Mouse (Mus musculus) fat pad, adult 2 months (tissue): Measurements from ENCODE around the gene Zpr1.

Experiments
- DNase-seq: peaks from one replicate; pipeline ENCODE4 v3.0.0-alpha.2; 2011; ENCODE audit warnings: low read depth, low spot score; ENCODE audit errors: extremely low read depth

The Zpr1 gene

GRCm38 (mm10) chr9:46272677-46273454, at the start of gene Zpr1:
Zpr1 (plus strand) TSS chr9:46273064.
- DNase-seq = peak; percentile 37

GRCm38 (mm10) chr9:46223090-46223489, 49.8 kb upstream of the Zpr1 start:
- DNase-seq = no peak

GRCm38 (mm10) chr9:46224101-46224500, 48.8 kb upstream of the Zpr1 start:
- no peak for DNase-seq

GRCm38 (mm10) chr9:46224945-46225660, 47.8 kb upstream of the Zpr1 start:
- DNase-seq = no peak

- no peak for DNase-seq
Observed at GRCm38 (mm10) chr9:46227064-46227614, 45.7 kb upstream of the Zpr1 start.

GRCm38 (mm10) chr9:46228491-46228890, 44.4 kb upstream of the Zpr1 start, which contains the start of gene Apoa1:
Apoa1 (plus strand) TSS chr9:46228580.
- no peak for DNase-seq

GRCm38 (mm10) chr9:46229573-46230449, 43.1 kb upstream of the Zpr1 start:
- no peak for DNase-seq

GRCm38 (mm10) chr9:46230450-46230975, 42.4 kb upstream of the Zpr1 start:
- DNase-seq = no peak

- DNase-seq = no peak
Observed at GRCm38 (mm10) chr9:46235196-46235595, 37.7 kb upstream of the Zpr1 start.

GRCm38 (mm10) chr9:46235596-46235648, 37.4 kb upstream of the Zpr1 start, which contains the start of gene Apoc3:
Apoc3 (minus strand) TSS chr9:46235636.
- no peak for DNase-seq

- no peak for DNase-seq
Observed at GRCm38 (mm10) chr9:46235649-46236048, 37.2 kb upstream of the Zpr1 start.

GRCm38 (mm10) chr9:46238850-46239249, 34.0 kb upstream of the Zpr1 start:
- no peak for DNase-seq

- no peak for DNase-seq
Observed at GRCm38 (mm10) chr9:46240526-46241153, 32.2 kb upstream of the Zpr1 start, which contains the start of gene Apoa4. Apoa4 (plus strand) TSS chr9:46240696.

GRCm38 (mm10) chr9:46241818-46242217, 31.0 kb upstream of the Zpr1 start:
- DNase-seq = no peak

GRCm38 (mm10) chr9:46243122-46243521, 29.7 kb upstream of the Zpr1 start:
- DNase-seq = no peak

- no peak for DNase-seq
Observed at GRCm38 (mm10) chr9:46243584-46243983, 29.3 kb upstream of the Zpr1 start.

GRCm38 (mm10) chr9:46246752-46247324, 26.0 kb upstream of the Zpr1 start:
- DNase-seq = peak; percentile 11

GRCm38 (mm10) chr9:46256177-46256576, 16.7 kb upstream of the Zpr1 start:
- no peak for DNase-seq

GRCm38 (mm10) chr9:46256658-46257385, 16.0 kb upstream of the Zpr1 start:
- DNase-seq = no peak

GRCm38 (mm10) chr9:46257546-46257945, 15.3 kb upstream of the Zpr1 start:
- DNase-seq = no peak
